Mouse (Mus musculus) olfactory bulb, adult 2 months (tissue): ENCODE data around the gene Snrk. TPM values are rescaled to one million over a fixed set of nuclear protein-coding genes. Genes with fewer than 3 reads are reported as not detected.

ENCODE experiments used
- H3K27ac ChIP-seq: fragments of 200-500 bp; 2 replicates; pipeline ENCODE4 v1.5.1; 2012; ENCODE audit warnings: low read depth, low read length; ENCODE audit not compliant: insufficient read depth
- H3K4me1 ChIP-seq: fragments of 200-500 bp; 2 replicates; pipeline ENCODE4 v1.6.1; 2012; ENCODE audit warnings: low read length; ENCODE audit not compliant: control insufficient read depth, insufficient read depth
- H3K4me3 ChIP-seq: fragments of 200-500 bp; 2 replicates; pipeline ENCODE4 v1.5.1; 2012; ENCODE audit warnings: mild to moderate bottlenecking, low read depth, low read length, moderate library complexity; ENCODE audit not compliant: insufficient read depth
- CTCF ChIP-seq: fragments of 200-500 bp; IDR thresholded peaks from 2 replicates; pipeline ENCODE4 v1.5.1; 2012; ENCODE audit warnings: low read depth, mild to moderate bottlenecking, low read length, moderate library complexity; ENCODE audit not compliant: insufficient read depth
- POLR2A ChIP-seq: fragments of 200-500 bp; IDR thresholded peaks from 2 replicates; pipeline ENCODE4 v1.6.1; 2012; ENCODE audit warnings: mild to moderate bottlenecking, low read depth, low read length, moderate library complexity; ENCODE audit not compliant: insufficient read depth
- WGBS: fragments of 180-500 bp; shearing (Covaris S2); methylation state at CpG from one replicate; pipeline ENCODE4 v1.1.7; 2018; 5-methylcytosine and 5-hydroxymethylcytosine counted together
- polyA plus RNA-seq: library from polyadenylated mRNA; stranded (reverse); fragments of >200 nt; gene quantifications from 2 replicates; pipeline ENCODE4 v1.2.4, GENCODE M21; 2012; ENCODE audit warnings: low replicate concordance; ENCODE audit not compliant: missing spikeins, insufficient read depth, insufficient read length

Snrk gene
- polyA plus RNA-seq: 1,073 TPM in 1 of 2 replicates, not detected in the other

GRCm38 (mm10) chr9:122117112-122117616 is at the start of gene Snrk:
Snrk (plus strand) TSS chr9:122117266.
- WGBS: under 1% methylated on average over 66 of the region's 67 CpGs

GRCm38 (mm10) chr9:122067654-122068053 is 49.4 kb upstream of the Snrk start:
- TF ChIP-seq POLR2A (no peak), CTCF (no peak)
- no peak overlapping the region for H3K27ac ChIP-seq
- no peak overlapping the region for H3K4me3 ChIP-seq
- H3K4me1 ChIP-seq: no peaks in the 10 kb centered on the region
- 66% methylated on average over 2 of the region's 2 CpGs for WGBS

More at GRCm38 (mm10) chr9:122117112-122117616, at the start of gene Snrk:
- H3K4me3 ChIP-seq: peak within 1 kb of the TSS; percentile 99
- peak within 1 kb of the TSS; percentile 89 for H3K27ac ChIP-seq
- 0 out of 2 replicates have a peak, but pooled peaks have one; percentile 8 for TF ChIP-seq CTCF
- TF ChIP-seq POLR2A: peak; percentile 96
- peaks cover 11% of the 10 kb centered on the region for H3K4me1 ChIP-seq

- peaks cover 3% of the 10 kb centered on the region for H3K4me1 ChIP-seq
- TF ChIP-seq POLR2A (no peak), CTCF (no peak)
- H3K4me3 ChIP-seq: no peak overlapping the region
- WGBS: 91% methylated on average over 11 of the region's 11 CpGs
- H3K27ac ChIP-seq: no peak overlapping the region
These were observed 47.4 kb upstream of the Snrk start for GRCm38 (mm10) chr9:122069560-122070174.

GRCm38 (mm10) chr9:122073980-122074379 is 43.1 kb upstream of the Snrk start:
- H3K4me3 ChIP-seq: no peak overlapping the region
- peaks cover 3% of the 10 kb centered on the region for H3K4me1 ChIP-seq
- 52% methylated on average over 2 of the region's 2 CpGs for WGBS
- H3K27ac ChIP-seq: no peak overlapping the region
- no peak for TF ChIP-seq POLR2A
- no peak for TF ChIP-seq CTCF

- WGBS: 91% methylated on average over 13 of the region's 13 CpGs
- H3K4me1 ChIP-seq: peaks cover 5% of the 10 kb centered on the region
- no peak for TF ChIP-seq CTCF
- TF ChIP-seq POLR2A: no peak
- no peak overlapping the region for H3K4me3 ChIP-seq
- no peak overlapping the region for H3K27ac ChIP-seq
These were observed 42.5 kb upstream of the Snrk start for GRCm38 (mm10) chr9:122074575-122074974.

GRCm38 (mm10) chr9:122078456-122078855 is 38.6 kb upstream of the Snrk start:
- Histone ChIP-seq H3K27ac (no peak overlapping the region), H3K4me1 (peaks cover 5% of the 10 kb centered on the region), H3K4me3 (no peak overlapping the region)
- no peak for TF ChIP-seq POLR2A
- TF ChIP-seq CTCF: no peak
- 20% methylated on average over 5 of the region's 5 CpGs for WGBS

- 0 out of 2 replicates have a peak, but pooled peaks cover 2% of the 10 kb centered on the region for H3K4me1 ChIP-seq
- H3K4me3 ChIP-seq: no peak overlapping the region
- TF ChIP-seq POLR2A: no peak
- no peak for TF ChIP-seq CTCF
- 89% methylated on average over 4 of the region's 4 CpGs for WGBS
- H3K27ac ChIP-seq: no peak overlapping the region
These were observed 33.4 kb upstream of the Snrk start for GRCm38 (mm10) chr9:122083698-122084097.

GRCm38 (mm10) chr9:122084175-122084574 is 32.9 kb upstream of the Snrk start:
- 34% methylated on average over 4 of the region's 4 CpGs for WGBS
- Histone ChIP-seq H3K27ac (no peak overlapping the region), H3K4me3 (no peak overlapping the region), H3K4me1 (0 out of 2 replicates have a peak, but pooled peaks cover under 1% of the 10 kb centered on the region)
- TF ChIP-seq CTCF: no peak
- TF ChIP-seq POLR2A: no peak

- Histone ChIP-seq H3K4me1 (no peaks in the 10 kb centered on the region), H3K27ac (0 out of 2 replicates have a peak overlapping the region, but pooled peaks have one; percentile 2), H3K4me3 (no peak overlapping the region)
- WGBS: 64% methylated on average over 4 of the region's 4 CpGs
- TF ChIP-seq CTCF (no peak), POLR2A (no peak)
These were observed 32.4 kb upstream of the Snrk start for GRCm38 (mm10) chr9:122084636-122085035.
